Mouse (Mus musculus) MEL (cell line): ENCODE measurements at regions not wholly inside any gene's neighbourhood (a gene's known extent, or its start where the extent isn't known, plus 50 kb on each side); places are given as distances from the start of the nearest gene placed in this dataset.

Source experiments
- CTCF ChIP-seq, 3 experiments: IDR thresholded peaks in 2 of 3; conservative IDR thresholded peaks in 1 of 3; 2 replicates each; pipeline ENCODE4 v1.5.1; 2011 to 2012; ENCODE audit warnings: low read length in 3 of 3, low read depth in 2 of 3, mild to moderate bottlenecking in 2 of 3, improper control_type of control experiment in 1 of 3, inconsistent platforms in 1 of 3, mixed read lengths in 1 of 3, moderate library complexity in 1 of 3; ENCODE audit not compliant: control insufficient read depth in 1 of 3, insufficient read depth in 1 of 3, poor library complexity in 1 of 3, severe bottlenecking in 1 of 3
- GABPA ChIP-seq: IDR thresholded peaks from 2 replicates; pipeline ENCODE4 v1.6.1; 2012; ENCODE audit warnings: low read depth, mild to moderate bottlenecking, inconsistent platforms, low read length, improper control_type of control experiment, moderate library complexity
- POLR2AphosphoS5 ChIP-seq: IDR thresholded peaks from 2 replicates; pipeline ENCODE4 v1.6.1; 2012; ENCODE audit warnings: low read depth, borderline replicate concordance, mild to moderate bottlenecking, inconsistent platforms, low read length, moderate library complexity, mixed read lengths

DNA sequence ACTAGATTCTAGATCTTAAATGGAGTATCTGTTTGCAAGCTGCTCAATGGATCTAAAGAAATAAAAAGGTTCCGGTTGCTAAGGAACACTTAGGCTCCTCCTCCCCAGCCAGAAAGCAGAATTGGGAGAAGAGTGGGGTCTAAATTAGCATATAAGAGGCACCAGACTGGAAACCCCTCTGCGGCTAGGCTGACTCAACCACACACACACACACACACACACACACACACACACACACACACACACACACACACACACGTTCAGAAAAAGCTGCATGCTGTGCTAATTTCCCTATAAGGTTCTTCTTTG lies 83.6 kb upstream of the Ptprk start:
- TF ChIP-seq GABPA (no peak), POLR2AphosphoS5 (no peak), CTCF (IDR thresholded peaks at IDR 0.05 in 2 of 3, conservative IDR thresholded peaks at IDR 0.05 in 1 of 3; ENCODE audit: control insufficient read depth in 1 of 3, insufficient read depth in 1 of 3, low read depth in 2 of 3, low read length in 3 of 3, poor library complexity in 1 of 3, severe bottlenecking in 1 of 3) (no peak)
